Mouse (Mus musculus): ENCODE data around the gene Clcc1. TPM values are rescaled to one million over a fixed set of nuclear protein-coding genes. Genes with fewer than 3 reads are reported as not detected.

Clcc1 gene
- 25.4 and 27.2 TPM in 2 replicates for polyA plus RNA-seq (2012; rRNA removed)

DNA sequence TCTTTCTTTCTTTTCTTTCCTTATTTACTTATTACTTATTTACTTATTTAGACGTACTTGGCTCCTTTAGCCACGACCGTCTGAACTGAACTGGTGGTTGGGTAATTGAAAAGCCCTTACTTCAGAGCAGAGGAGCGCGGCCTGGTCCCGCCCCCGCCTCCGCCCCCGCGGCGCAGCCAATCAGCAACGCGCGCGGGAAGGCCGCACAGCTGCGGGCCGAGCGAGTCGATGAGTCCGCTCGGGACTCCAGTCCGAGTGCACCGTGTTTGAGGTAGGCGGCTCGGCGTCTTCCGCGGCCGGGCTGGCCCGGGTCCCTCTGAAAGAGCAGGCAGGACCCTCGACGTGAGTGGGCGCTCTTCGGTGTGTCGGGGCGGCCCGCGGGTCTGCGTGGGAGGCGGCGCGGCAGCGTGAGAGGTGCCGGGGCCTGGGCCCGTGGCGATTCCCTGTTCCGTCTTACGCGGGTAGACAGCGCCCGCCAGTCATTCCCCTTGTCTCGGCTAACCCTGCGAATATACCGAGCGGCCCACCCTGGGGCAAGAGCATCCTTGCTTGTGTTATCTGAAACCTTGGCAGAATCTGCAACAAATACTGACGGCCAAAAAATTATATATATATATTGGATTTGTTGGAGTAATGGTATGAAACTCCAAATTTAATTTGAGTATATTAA, at the start of gene Clcc1:
TSS of gene Clcc1 (plus strand) at position 204 of the 670 bp plus-strand sequence.

DNA sequence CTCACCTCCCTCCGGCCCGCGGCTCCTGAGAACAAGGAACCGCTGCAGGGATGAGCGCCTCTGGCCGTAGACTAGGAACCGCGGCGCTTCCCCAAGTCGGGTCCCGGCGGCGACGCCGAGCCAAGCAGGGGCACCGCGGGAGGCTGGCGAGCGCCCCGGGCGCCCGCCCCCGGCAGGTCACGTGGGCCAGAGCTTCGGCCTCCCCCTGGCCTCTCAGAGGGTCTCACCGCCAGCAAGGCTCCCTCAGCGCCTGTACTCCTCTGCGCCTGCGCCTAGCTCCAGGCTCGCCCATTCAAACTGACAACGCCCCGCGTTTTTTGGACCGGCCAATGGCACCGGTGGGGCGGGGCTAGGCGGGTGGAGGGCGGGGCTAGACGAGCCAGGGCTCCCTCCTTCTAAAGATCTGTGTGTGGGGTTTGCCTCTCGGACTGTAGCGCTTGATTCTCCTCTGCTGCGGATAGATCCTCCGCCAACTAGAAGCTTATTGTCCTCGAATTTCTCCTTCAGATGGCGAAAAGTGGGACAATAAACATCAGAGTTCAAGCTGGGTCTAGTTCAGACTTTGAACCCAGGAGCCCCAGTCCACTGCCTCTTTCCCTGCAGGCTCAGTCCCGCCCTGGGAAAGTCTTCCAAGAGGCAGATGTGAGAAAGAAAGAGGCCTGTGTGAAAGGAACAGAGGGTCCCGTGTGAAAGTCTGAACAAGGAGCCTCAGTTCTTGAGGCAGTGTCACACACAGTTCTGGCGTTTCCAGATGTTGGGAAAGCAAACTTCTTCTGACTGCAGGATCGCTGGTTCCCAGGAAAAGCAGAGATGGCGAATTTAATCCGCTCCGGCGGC, 68.5 kb downstream of the Clcc1 start, which contains the start of gene Gpsm2:
TSS of gene Gpsm2 (minus strand) at position 274 of the 837 bp plus-strand sequence.

Other genes starting within 250 kb of the Clcc1 start
- 0.30 and 0.39 TPM in 2 replicates for gene Celsr2, start 238.4 kb upstream of the Clcc1 start, polyA plus RNA-seq (2012; rRNA removed)
- 30.3 and 33.2 TPM in 2 replicates for gene Sars, start 208.7 kb upstream of the Clcc1 start, polyA plus RNA-seq (2012; rRNA removed)
- not detected in 2 replicates for gene 1700013F07Rik, start 119.8 kb upstream of the Clcc1 start, polyA plus RNA-seq (2012; rRNA removed)
- 0.37 and 0.68 TPM in 2 replicates for gene 5330417C22Rik, start 117.4 kb upstream of the Clcc1 start, polyA plus RNA-seq (2012; rRNA removed)
- 3.7 and 3.9 TPM in 2 replicates for gene Tmem167b, start 91.4 kb upstream of the Clcc1 start, polyA plus RNA-seq (2012; rRNA removed)
- 6.2 and 6.7 TPM in 2 replicates for gene Taf13, start 82.2 kb upstream of the Clcc1 start, polyA plus RNA-seq (2012; rRNA removed)
- 1.3 and 1.4 TPM in 2 replicates for gene Wdr47, start 62.6 kb upstream of the Clcc1 start, polyA plus RNA-seq (2012; rRNA removed)
- 9.9 and 11.7 TPM in 2 replicates for gene Gpsm2, start 68.4 kb downstream of the Clcc1 start, polyA plus RNA-seq (2012; rRNA removed)
- gene Aknad1, start 85.7 kb downstream of the Clcc1 start, polyA plus RNA-seq (2012; rRNA removed) = 0.29 and 0.32 TPM in 2 replicates
- 12.7 and 13.9 TPM in 2 replicates for gene Stxbp3, start 186.6 kb downstream of the Clcc1 start, polyA plus RNA-seq (2012; rRNA removed)
- 0.03 and 0.04 TPM in 2 replicates for gene Fndc7, start 236.1 kb downstream of the Clcc1 start, polyA plus RNA-seq (2012; rRNA removed)

Data from liver, embryonic 18 days (tissue).